Mouse (Mus musculus): ENCODE data around the gene Xpnpep3.
"Not testable (repeated sequence)": the region's sequence is repeated elsewhere in the genome, so short reads cannot be mapped to it uniquely, and the experiment has no call there.

Gene Xpnpep3

GRCm38 (mm10) chr15:81480284-81480683 is 80.3 kb downstream of the Xpnpep3 start:
- not testable (repeated sequence) for DNase-seq (ENCODE audit: low read depth, low spot score)

GRCm38 (mm10) chr15:81480977-81481379 is 81.0 kb downstream of the Xpnpep3 start:
- DNase-seq (ENCODE audit: low read depth, low spot score), result no peak

- DNase-seq (ENCODE audit: low read depth, low spot score), result no peak
Measured at GRCm38 (mm10) chr15:81482966-81483365, 83.0 kb downstream of the Xpnpep3 start.

GRCm38 (mm10) chr15:81483691-81484090 is 83.8 kb downstream of the Xpnpep3 start:
- no peak for DNase-seq (ENCODE audit: low read depth, low spot score)

GRCm38 (mm10) chr15:81485483-81485882 is 85.5 kb downstream of the Xpnpep3 start:
- no peak for DNase-seq (ENCODE audit: low read depth, low spot score)

GRCm38 (mm10) chr15:81503466-81503865 is 103.5 kb downstream of the Xpnpep3 start:
- no peak for DNase-seq (ENCODE audit: low read depth, low spot score)

- DNase-seq (ENCODE audit: low read depth, low spot score), result no peak
Measured at GRCm38 (mm10) chr15:81503995-81504394, 104.1 kb downstream of the Xpnpep3 start.
